Mouse (Mus musculus): Measurements from ENCODE around the gene Plekha4.

GRCm38 (mm10) chr7:45522194-45522752 lies 3.9 kb upstream of the Plekha4 start:
- no peak for TF ChIP-seq CTCF (IDR thresholded peaks at IDR 0.05; ENCODE audit: control insufficient read depth, insufficient read depth, insufficient replicate concordance, low read depth, low read length)
- no peak for TF ChIP-seq POLR2A (IDR thresholded peaks at IDR 0.05; ENCODE audit: control insufficient read depth, low read depth, low read length)

Data from testis, adult 2 months (tissue).